Mouse (Mus musculus) erythroblast, embryonic 14.5 days (primary cell): ENCODE measurements around the gene Mn1.

Source experiments
- GATA1 ChIP-seq: IDR thresholded peaks from 2 replicates; pipeline ENCODE4 v1.6.1; 2012; ENCODE audit warnings: low read length, inconsistent platforms, mixed read lengths
- TAL1 ChIP-seq: IDR thresholded peaks from 3 replicates; pipeline ENCODE4 v1.6.1; 2012; ENCODE audit warnings: low read length, inconsistent platforms, mixed read lengths

DNA sequence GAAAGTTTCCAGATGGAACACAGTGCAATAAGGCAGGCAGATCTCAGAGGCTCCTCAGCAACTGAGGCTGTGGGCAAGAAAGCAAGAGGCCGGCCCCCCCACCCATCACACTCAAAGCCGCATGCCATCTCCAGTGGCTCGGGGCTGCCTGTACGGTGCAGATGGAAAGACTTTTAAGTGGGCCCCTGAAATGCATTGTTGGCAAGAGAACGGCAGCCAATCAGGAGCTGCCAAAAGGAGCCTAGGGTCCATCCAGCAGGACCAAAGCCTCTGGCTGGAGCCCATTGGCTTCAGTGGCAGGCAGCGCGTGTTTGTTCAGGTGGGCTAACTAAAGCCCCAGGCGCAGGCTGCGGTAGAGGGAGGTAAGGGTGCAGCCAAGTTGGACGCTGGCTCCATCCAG is 21.4 kb upstream of the Mn1 start:
- TF ChIP-seq GATA1 = no peak
- TF ChIP-seq TAL1 = no peak
